Mouse (Mus musculus): ENCODE data around the gene Rdh16f1. TPM values are rescaled to one million over a fixed set of nuclear protein-coding genes. Genes with fewer than 3 reads are reported as not detected.
"Not testable (repeated sequence)": the region's sequence is repeated elsewhere in the genome, so short reads cannot be mapped to it uniquely, and the experiment has no call there.

Gene Rdh16f1
- total RNA-seq, 1 experiment = not detected

DNA sequence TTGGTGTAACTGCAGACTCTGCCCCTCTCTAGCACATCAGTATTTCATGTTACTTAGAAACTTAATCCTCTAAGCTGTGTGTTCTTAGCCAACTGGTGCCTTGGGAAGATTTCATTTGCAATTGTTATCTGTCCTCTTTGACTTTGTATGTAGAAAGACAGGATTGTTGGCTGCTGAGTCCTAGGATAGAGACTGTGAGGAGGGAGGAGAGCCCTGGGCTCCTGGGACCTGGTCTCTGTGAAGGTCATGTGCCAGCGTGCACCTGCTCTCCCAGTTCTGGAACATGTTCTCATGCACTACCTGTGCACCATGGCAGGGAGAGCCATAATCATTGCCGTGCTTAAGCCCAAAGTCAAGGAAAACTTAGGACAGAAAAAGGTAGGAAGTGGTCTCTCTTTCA is 42.0 kb downstream of the Rdh16f1 start:
- no peak for DNase-seq (ENCODE audit: low read depth, low spot score)
- in situ Hi-C loops (cut with MboI; ENCODE audit: low sequenced_read_pairs in 2 of 2, unreplicated experiment in 2 of 2) = no loop called here
- TF ChIP-seq ZNF384 (IDR thresholded peaks at IDR 0.05; ENCODE audit: low read depth, low read length) (no peak), ZC3H11A (IDR thresholded peaks at IDR 0.05; ENCODE audit: borderline replicate concordance, low read depth, low read length) (no peak), MAFK (IDR thresholded peaks at IDR 0.05; ENCODE audit: insufficient read depth, low read depth, low read length) (no peak), HCFC1 (IDR thresholded peaks at IDR 0.05; ENCODE audit: borderline replicate concordance, insufficient read depth, low read length) (no peak), CHD2 (IDR thresholded peaks at IDR 0.05; ENCODE audit: low read depth, low read length) (no peak)
- no peaks in the 10 kb centered on the region for H3K9me3 ChIP-seq (ENCODE audit: control insufficient read depth, insufficient read depth, low read depth, low read length)
- H3K27ac ChIP-seq (ENCODE audit: insufficient read depth, low read depth, low read length, poor library complexity, severe bottlenecking) = no peak overlapping the region
- no peaks in the 10 kb centered on the region for H3K4me1 ChIP-seq (ENCODE audit: control insufficient read depth in 2 of 2, insufficient read depth in 2 of 2, low read length in 2 of 2, poor library complexity in 1 of 2)
- no peak overlapping the region for H3K9ac ChIP-seq (ENCODE audit: insufficient read depth, low read depth, low read length, poor library complexity, severe bottlenecking)
- H3K4me3 ChIP-seq (ENCODE audit: insufficient read depth in 1 of 2, low read depth in 1 of 2, low read length in 2 of 2, poor library complexity in 1 of 2, severe bottlenecking in 1 of 2) = no peak overlapping the region
- H3K36me3 ChIP-seq (ENCODE audit: control insufficient read depth, insufficient read depth, low read length, poor library complexity, severe bottlenecking) = no peaks in the 10 kb centered on the region

DNA sequence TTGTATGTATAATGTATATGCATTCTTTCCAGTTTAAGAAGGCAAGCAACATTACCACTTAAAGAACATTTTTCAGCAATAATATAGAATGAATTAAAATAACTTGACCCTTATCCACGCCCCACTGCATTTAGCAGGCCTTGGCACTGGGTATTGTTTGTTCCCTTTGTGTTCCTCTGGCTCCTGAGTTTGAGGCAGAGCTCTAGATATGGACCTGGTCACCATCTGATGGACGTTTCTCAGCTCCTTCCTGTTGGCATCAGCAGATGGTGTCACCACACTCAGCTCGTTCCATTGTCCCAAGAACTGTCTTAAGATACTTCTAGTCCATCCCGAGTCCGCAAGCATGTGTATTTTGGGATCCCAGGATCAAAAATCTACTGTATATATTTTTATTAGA is 42.6 kb downstream of the Rdh16f1 start:
- H3K9ac ChIP-seq (ENCODE audit: insufficient read depth, low read depth, low read length, poor library complexity, severe bottlenecking) = no peak overlapping the region
- H3K36me3 ChIP-seq (ENCODE audit: control insufficient read depth, insufficient read depth, low read length, poor library complexity, severe bottlenecking) = no peaks in the 10 kb centered on the region
- no peak for TF ChIP-seq CHD2 (IDR thresholded peaks at IDR 0.05; ENCODE audit: low read depth, low read length)
- TF ChIP-seq HCFC1 (IDR thresholded peaks at IDR 0.05; ENCODE audit: borderline replicate concordance, insufficient read depth, low read length) = no peak
- no peak for TF ChIP-seq MAFK (IDR thresholded peaks at IDR 0.05; ENCODE audit: insufficient read depth, low read depth, low read length)
- no peak for TF ChIP-seq ZC3H11A (IDR thresholded peaks at IDR 0.05; ENCODE audit: borderline replicate concordance, low read depth, low read length)
- TF ChIP-seq ZNF384 (IDR thresholded peaks at IDR 0.05; ENCODE audit: low read depth, low read length) = no peak
- H3K9me3 ChIP-seq (ENCODE audit: control insufficient read depth, insufficient read depth, low read depth, low read length) = no peaks in the 10 kb centered on the region
- no peak overlapping the region for H3K4me3 ChIP-seq (ENCODE audit: insufficient read depth in 1 of 2, low read depth in 1 of 2, low read length in 2 of 2, poor library complexity in 1 of 2, severe bottlenecking in 1 of 2)
- no peak for DNase-seq (ENCODE audit: low read depth, low spot score)
- no peak overlapping the region for H3K27ac ChIP-seq (ENCODE audit: insufficient read depth, low read depth, low read length, poor library complexity, severe bottlenecking)
- in situ Hi-C loops (cut with MboI; ENCODE audit: low sequenced_read_pairs in 2 of 2, unreplicated experiment in 2 of 2) = no loop called here
- no peaks in the 10 kb centered on the region for H3K4me1 ChIP-seq (ENCODE audit: control insufficient read depth in 2 of 2, insufficient read depth in 2 of 2, low read length in 2 of 2, poor library complexity in 1 of 2)

DNA sequence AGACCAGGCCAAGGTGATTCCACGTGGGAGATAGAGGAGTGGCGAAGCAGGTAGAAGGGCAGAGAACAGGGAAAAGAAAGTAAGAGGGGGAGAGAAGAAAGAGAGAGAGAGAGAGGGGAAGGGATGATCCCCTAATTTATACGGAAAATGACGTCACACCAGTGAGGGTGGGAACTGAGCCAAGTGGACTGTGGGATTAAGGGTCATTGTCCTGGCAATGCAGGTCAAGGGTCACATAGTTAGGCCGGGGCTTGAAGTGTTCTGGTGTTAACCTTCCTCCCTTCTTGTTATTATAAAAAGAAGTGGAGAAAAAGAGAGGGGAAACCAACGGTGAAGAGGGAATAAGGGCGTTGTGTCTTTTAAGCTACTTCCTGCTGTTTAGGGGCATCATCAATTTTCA is 44.8 kb downstream of the Rdh16f1 start:
- Histone ChIP-seq H3K9me3 (ENCODE audit: control insufficient read depth, insufficient read depth, low read depth, low read length) (no peaks in the 10 kb centered on the region), H3K4me3 (ENCODE audit: insufficient read depth in 1 of 2, low read depth in 1 of 2, low read length in 2 of 2, poor library complexity in 1 of 2, severe bottlenecking in 1 of 2) (no peak overlapping the region), H3K27ac (ENCODE audit: insufficient read depth, low read depth, low read length, poor library complexity, severe bottlenecking) (no peak overlapping the region), H3K4me1 (ENCODE audit: control insufficient read depth in 2 of 2, insufficient read depth in 2 of 2, low read length in 2 of 2, poor library complexity in 1 of 2) (no peaks in the 10 kb centered on the region), H3K36me3 (ENCODE audit: control insufficient read depth, insufficient read depth, low read length, poor library complexity, severe bottlenecking) (no peaks in the 10 kb centered on the region), H3K9ac (ENCODE audit: insufficient read depth, low read depth, low read length, poor library complexity, severe bottlenecking) (no peak overlapping the region)
- no peak for DNase-seq (ENCODE audit: low read depth, low spot score)
- TF ChIP-seq ZNF384 (IDR thresholded peaks at IDR 0.05; ENCODE audit: low read depth, low read length) = no peak
- TF ChIP-seq CHD2 (IDR thresholded peaks at IDR 0.05; ENCODE audit: low read depth, low read length) = no peak
- in situ Hi-C loops (cut with MboI; ENCODE audit: low sequenced_read_pairs in 2 of 2, unreplicated experiment in 2 of 2) = no loop called here

DNA sequence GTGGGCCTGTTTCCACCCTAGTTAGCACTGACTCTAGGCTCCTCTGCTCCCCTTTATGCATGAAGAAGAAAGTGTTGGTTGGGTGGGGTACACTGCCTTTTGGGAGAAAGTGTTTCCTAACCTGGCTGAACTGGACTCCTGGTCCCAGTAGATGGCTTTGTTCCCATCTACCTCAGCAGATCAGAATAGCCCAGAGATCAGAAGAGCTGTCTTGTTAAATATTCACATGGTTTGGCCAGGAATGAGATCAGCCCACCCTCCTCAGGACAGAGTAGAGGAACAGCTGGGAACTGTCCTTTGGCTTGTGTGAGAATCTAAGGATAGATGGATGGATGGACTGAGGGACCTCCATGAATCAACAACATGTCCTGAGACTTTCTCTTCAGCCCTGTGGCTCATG is 56.3 kb downstream of the Rdh16f1 start:
- H3K36me3 ChIP-seq (ENCODE audit: control insufficient read depth, insufficient read depth, low read length, poor library complexity, severe bottlenecking) = no peaks in the 10 kb centered on the region
- in situ Hi-C loops (cut with MboI; ENCODE audit: low sequenced_read_pairs in 2 of 2, unreplicated experiment in 2 of 2) = no loop called here
- DNase-seq (ENCODE audit: low read depth, low spot score) = no peak

DNA sequence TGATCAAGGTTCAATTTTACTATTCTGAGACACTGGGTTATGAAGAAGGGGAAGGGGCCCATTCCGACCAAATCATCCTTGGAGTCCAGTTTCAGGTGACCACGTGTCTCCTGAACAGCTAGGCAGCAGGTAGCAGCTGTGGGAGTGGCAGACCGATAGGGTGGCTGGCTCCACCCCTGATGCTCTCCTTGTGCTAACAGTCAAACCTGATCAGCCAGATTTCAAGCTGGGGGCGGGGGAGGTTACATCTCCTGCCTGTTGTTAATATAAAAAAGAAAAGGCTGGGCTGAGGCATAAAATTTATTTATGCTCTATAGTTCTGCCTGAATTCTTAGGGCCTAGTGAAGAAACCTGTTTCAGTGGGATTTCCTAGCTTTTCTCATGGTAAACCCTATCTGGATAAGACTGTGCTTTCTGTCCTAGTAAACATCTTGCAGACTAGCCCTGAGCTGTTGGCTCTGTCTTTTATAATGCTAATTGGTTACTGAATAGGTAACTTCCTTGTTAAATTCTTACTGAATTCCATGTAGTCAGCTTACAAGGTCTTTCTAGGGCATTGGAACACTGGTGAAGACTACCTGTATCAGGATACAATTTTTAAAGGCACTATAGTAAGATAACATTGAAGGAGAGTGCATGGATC is 57.8 kb downstream of the Rdh16f1 start:
- H3K9ac ChIP-seq (ENCODE audit: insufficient read depth, low read depth, low read length, poor library complexity, severe bottlenecking); H3K4me1 ChIP-seq (ENCODE audit: control insufficient read depth in 2 of 2, insufficient read depth in 2 of 2, low read length in 2 of 2, poor library complexity in 1 of 2); H3K9me3 ChIP-seq (ENCODE audit: control insufficient read depth, insufficient read depth, low read depth, low read length); H3K27ac ChIP-seq (ENCODE audit: insufficient read depth, low read depth, low read length, poor library complexity, severe bottlenecking); H3K36me3 ChIP-seq (ENCODE audit: control insufficient read depth, insufficient read depth, low read length, poor library complexity, severe bottlenecking); DNase-seq (ENCODE audit: low read depth, low spot score); in situ Hi-C loops (cut with MboI; ENCODE audit: low sequenced_read_pairs in 2 of 2, unreplicated experiment in 2 of 2); H3K4me3 ChIP-seq (ENCODE audit: insufficient read depth in 1 of 2, low read depth in 1 of 2, low read length in 2 of 2, poor library complexity in 1 of 2, severe bottlenecking in 1 of 2): not testable (repeated sequence)

More for the DNA sequence above, 56.3 kb downstream of the Rdh16f1 start:
- Histone ChIP-seq H3K9ac (ENCODE audit: insufficient read depth, low read depth, low read length, poor library complexity, severe bottlenecking) (no peak overlapping the region), H3K27ac (ENCODE audit: insufficient read depth, low read depth, low read length, poor library complexity, severe bottlenecking) (no peak overlapping the region), H3K4me3 (ENCODE audit: insufficient read depth in 1 of 2, low read depth in 1 of 2, low read length in 2 of 2, poor library complexity in 1 of 2, severe bottlenecking in 1 of 2) (no peak overlapping the region), H3K9me3 (ENCODE audit: control insufficient read depth, insufficient read depth, low read depth, low read length) (peaks cover 3% of the 10 kb centered on the region; the same call in 1 of the 2 replicates), H3K4me1 (ENCODE audit: control insufficient read depth in 2 of 2, insufficient read depth in 2 of 2, low read length in 2 of 2, poor library complexity in 1 of 2) (no peaks in the 10 kb centered on the region)
- no peak for TF ChIP-seq ZC3H11A (IDR thresholded peaks at IDR 0.05; ENCODE audit: borderline replicate concordance, low read depth, low read length)
- no peak for TF ChIP-seq MAFK (IDR thresholded peaks at IDR 0.05; ENCODE audit: insufficient read depth, low read depth, low read length)
- TF ChIP-seq CHD2 (IDR thresholded peaks at IDR 0.05; ENCODE audit: low read depth, low read length) = no peak
- no peak for TF ChIP-seq ZNF384 (IDR thresholded peaks at IDR 0.05; ENCODE audit: low read depth, low read length)
- TF ChIP-seq HCFC1 (IDR thresholded peaks at IDR 0.05; ENCODE audit: borderline replicate concordance, insufficient read depth, low read length) = no peak

DNA sequence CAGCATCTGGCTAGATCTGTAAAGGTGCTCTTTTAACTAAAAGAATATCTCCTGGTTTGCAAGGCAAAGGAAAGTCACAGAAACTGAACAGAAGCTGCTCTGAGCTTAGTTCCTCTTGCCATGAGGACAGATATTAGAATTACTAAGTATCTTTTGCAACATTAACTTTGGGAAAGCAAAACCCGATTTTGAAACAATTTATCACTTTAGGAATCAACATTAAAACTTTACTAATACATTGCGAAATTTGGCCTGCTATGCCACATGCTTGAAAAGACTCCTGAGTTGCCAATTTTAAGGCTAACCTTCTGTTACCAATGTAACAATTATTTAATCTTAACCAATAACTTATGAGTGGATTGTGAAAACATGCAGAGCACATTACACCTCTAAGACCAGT is 62.2 kb downstream of the Rdh16f1 start:
- H3K27ac ChIP-seq (ENCODE audit: insufficient read depth, low read depth, low read length, poor library complexity, severe bottlenecking); DNase-seq (ENCODE audit: low read depth, low spot score); H3K9me3 ChIP-seq (ENCODE audit: control insufficient read depth, insufficient read depth, low read depth, low read length); in situ Hi-C loops (cut with MboI; ENCODE audit: low sequenced_read_pairs in 2 of 2, unreplicated experiment in 2 of 2); H3K4me3 ChIP-seq (ENCODE audit: insufficient read depth in 1 of 2, low read depth in 1 of 2, low read length in 2 of 2, poor library complexity in 1 of 2, severe bottlenecking in 1 of 2); H3K36me3 ChIP-seq (ENCODE audit: control insufficient read depth, insufficient read depth, low read length, poor library complexity, severe bottlenecking); H3K4me1 ChIP-seq (ENCODE audit: control insufficient read depth in 2 of 2, insufficient read depth in 2 of 2, low read length in 2 of 2, poor library complexity in 1 of 2); H3K9ac ChIP-seq (ENCODE audit: insufficient read depth, low read depth, low read length, poor library complexity, severe bottlenecking): not testable (repeated sequence)
